Mouse (Mus musculus): ENCODE measurements around the gene Atg10.

Gene Atg10

DNA sequence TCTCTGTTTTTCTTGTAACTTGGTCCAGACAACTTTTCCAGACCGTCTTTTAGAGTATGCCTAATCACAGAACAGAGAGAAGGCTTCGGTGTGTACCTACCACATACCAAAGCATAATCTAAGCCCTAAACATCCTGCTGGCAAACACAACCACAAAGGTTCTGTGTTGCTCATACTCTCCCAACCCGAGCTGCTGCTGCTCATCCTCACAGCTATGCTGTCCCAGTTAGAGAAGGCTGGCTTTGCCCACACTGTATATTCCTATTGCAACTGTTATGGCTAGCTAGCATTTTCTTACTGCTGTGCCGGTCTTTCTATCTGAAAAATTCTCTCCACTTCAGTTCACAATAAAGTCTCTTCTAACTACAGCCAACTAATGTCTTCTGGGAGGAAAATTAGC, 254.8 kb downstream of the Atg10 start:
- in situ Hi-C loops (cut with MboI; ENCODE audit: unreplicated experiment in 2 of 2), result loop anchor here (5.0 to 25.0 kb wide), 7 partner anchors 243 to 733 kb away; partner anchors contain the start of genes Atg10 (in 1 of the 2) and Ssbp2 (in 1 of the 2)

DNA sequence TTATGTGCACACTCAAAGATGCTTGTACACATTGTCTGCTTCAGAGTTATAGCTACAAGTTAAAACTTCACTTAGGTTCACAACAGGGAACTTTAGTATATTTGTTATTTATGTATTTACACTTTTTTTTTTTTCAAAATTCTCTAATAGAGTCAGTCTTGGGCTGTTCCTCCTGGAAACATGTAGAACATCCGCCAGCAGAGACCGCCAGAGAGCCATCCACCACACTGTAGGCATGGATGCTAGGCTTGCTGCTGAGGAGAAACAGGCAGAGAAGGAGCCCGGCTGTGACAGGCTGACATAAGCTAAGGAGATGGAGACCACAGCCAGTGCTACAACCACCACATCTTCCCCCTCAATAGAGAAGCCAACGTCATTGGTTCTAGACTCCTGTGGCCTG, 256.3 kb downstream of the Atg10 start:
- in situ Hi-C loops (cut with MboI; ENCODE audit: unreplicated experiment in 2 of 2), result loop anchor here (5.0 to 25.0 kb wide), 7 partner anchors 245 to 735 kb away; partner anchors contain the start of genes Atg10 (in 1 of the 2) and Ssbp2 (in 1 of the 2)

DNA sequence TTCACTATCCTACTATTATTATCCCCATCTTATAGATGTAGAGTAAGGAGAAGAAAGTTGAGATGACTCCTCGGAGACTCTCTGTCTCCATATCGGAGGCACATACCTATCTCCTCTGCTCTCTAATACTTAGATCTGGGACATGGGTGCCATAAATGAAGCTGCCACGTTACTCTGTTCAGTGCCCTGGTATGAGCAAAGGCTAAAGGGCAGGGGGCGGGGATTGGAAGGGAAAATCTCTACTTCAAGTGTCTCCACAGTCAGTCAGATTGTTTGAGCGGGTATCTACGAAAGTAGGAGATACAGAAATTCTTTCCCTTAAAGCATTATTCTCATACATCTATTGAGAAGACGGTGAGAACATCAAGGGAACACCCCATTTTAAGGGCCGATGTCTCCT, 257.8 kb downstream of the Atg10 start:
- in situ Hi-C loops (cut with MboI; ENCODE audit: unreplicated experiment in 2 of 2), result loop anchor here (5.0 to 25.0 kb wide), 7 partner anchors 246 to 736 kb away; partner anchors contain the start of genes Atg10 (in 1 of the 2) and Ssbp2 (in 1 of the 2)

DNA sequence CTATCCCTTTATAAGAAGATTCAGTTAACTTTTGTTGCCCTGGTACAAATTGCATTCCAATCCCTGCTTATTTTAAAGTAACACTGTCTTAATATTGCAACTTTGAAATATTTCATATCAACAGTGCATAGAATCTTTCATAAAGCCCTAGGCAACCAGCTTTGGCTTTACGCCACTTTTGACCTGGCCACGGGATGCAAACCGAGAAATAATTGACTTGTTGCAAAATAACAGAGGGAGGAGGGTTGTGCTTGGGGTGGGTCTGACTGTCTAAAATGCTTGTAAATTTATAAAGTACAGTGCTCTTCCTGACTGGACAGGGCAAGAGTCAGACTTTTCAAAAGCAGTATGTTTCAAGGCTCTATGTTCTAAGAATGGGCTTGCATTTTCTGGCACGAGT, 259.3 kb downstream of the Atg10 start:
- in situ Hi-C loops (cut with MboI; ENCODE audit: unreplicated experiment in 2 of 2), result loop anchor here (10.0 to 25.0 kb wide), 2 partner anchors 248 to 500 kb away; partner anchors contain the start of genes Atg10 (in 1 of the 2) and Ssbp2 (in 1 of the 2)

DNA sequence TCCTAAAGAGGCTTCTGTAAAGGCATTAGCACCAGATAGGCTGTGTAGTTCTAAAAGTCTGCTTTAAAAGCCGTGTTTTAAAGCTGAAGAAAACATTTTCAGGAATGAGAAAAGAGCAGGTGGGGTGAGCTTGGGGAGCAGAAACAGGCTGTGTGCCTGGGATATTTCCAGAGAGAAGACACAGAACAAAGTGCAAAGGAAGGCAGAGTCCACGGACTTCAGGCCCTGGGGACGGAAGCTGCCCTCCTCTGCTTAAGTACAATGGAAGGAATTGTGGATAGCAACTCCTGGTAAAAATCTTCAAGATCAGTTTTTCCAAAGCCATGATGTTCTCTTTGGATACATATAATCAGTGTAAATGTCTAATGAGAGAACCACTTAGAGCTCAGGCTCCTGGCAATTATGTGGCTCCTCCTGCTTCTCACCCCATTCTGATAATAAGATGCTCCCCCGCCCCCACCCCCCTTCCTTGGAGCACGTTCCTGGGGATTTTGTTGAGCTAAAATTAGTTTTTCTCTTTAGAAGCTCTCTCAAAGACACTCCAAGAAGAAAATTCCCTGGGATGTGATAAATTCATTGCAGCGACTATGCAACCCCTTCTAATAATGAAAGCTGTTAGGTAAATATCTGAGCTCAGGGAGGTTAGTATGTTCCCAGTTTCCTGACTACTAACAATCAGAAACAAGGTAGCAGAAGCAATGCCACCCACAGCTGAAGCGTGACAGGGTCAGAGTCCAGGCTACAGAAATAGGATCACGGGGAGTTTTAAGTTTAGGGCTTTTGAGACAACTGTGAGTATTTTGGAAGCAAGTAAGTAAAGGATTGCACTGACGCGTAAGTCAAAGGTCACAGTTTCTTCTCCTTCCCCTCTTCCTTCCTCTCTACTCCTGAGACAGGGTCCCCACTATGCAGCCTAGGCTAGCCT, 260.7 kb downstream of the Atg10 start:
- in situ Hi-C loops (cut with MboI; ENCODE audit: unreplicated experiment in 2 of 2), result loop anchor here (10.0 to 25.0 kb wide), 2 partner anchors 249 to 502 kb away; partner anchors contain the start of genes Atg10 (in 1 of the 2) and Ssbp2 (in 1 of the 2)

DNA sequence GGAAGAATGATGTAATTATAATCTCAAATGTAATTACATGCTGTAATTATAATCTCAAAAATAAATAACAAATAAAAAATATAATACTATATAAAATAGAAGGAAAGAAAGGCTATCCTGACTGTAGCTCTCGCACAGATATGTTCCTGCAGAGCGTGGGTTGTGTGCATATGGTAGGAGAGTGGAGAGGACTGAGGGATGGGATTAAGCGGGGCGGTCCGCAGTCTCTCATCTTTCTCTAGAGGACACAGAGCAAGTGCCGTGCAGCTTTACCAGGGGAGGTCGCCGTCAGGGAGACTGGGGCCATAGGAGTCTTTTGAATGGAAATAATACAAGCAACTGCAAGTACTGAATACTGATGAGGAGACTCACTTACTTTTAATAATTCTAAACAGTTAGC, 263.2 kb downstream of the Atg10 start:
- in situ Hi-C loops (cut with MboI; ENCODE audit: unreplicated experiment in 2 of 2), result loop anchor here (10.0 to 25.0 kb wide), 2 partner anchors 252 to 504 kb away; partner anchors contain the start of genes Atg10 (in 1 of the 2) and Ssbp2 (in 1 of the 2)

DNA sequence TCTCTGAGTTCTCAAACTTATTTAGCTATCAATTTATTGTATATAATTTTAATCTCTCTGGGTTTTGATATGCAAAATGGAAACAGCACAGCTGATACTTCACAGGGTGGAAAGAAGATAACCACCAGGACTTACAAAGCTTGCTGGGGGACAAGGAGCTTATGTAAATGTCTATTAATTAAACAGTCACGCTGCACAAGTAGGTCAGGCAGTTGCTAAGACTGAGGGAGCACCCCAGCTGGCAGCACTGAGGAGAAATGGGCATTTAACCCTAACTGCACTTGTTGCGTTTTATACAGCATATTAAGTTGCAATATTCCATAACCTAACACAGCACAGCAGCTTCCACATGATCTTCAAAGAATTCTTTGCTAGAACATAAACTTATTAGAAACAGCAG, 264.9 kb downstream of the Atg10 start:
- in situ Hi-C loops (cut with MboI; ENCODE audit: unreplicated experiment in 2 of 2), result loop anchor here in 1 of 2 experiments (25.0 kb wide), 1 partner anchor 253 kb away; the partner anchor contains the start of gene Atg10

DNA sequence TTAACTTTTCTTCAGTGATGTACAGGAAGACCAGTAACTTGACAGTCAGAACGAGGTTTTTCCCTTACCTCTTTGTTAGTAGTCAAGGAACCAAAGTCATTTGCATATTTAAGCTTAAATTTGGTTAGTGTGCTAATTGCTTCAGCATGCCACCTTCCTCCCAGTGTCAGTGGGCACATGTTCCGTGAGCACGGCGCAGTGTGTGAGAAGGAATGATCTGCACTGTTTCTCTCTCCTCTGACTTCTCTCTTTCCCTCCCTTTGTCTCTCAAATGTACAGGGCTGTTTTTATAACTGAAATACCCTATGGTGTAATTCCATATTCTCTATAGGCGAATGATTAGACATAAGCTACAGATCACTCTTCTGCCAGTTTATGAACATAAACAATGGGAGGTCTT, 284.2 kb downstream of the Atg10 start:
- in situ Hi-C loops (cut with MboI; ENCODE audit: unreplicated experiment in 2 of 2), result loop anchor here (5.0 to 25.0 kb wide), 3 partner anchors 918 to 1548 kb away; partner anchors contain the start of gene Fam151b (in 2 of the 2)

DNA sequence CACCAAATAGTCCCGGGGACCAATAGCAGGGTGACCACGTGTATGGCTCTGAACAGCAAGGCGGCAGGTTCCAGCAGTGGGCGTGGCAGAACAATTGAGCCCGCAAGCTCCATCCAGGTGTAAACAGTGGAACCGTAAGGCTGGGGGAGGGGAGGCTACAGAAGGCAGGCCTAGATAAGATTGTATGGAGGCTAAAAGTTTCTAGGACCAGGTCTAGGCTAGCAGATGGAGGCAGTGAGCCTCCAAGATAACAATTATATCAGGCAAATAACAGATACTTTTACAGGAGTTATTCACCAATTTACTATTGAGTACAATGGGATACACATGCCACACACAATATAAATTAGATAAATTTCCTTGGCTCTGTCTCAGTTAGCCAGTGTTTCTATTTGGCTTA, 284.6 kb downstream of the Atg10 start:
- in situ Hi-C loops (cut with MboI; ENCODE audit: unreplicated experiment in 2 of 2), result loop anchor here (5.0 to 25.0 kb wide), 3 partner anchors 918 to 1548 kb away; partner anchors contain the start of gene Fam151b (in 2 of the 2)

DNA sequence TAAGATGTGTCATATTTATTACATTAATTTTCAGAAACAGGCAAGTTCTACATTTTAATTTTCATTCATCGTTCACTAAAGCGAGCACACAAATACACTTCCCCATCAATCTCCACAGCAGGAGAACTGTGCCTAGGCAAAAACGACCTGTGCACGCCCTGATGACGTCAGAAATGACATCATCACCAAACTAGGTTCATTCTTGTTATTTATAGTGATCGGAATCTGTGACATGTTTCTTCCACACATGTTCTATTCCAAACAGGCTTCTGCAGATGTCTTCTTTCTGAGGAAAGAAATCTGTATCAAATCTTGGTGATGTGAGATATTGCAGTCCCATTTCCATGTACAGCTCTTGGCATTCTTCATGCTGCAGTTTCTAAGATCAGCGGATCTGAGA, 287.9 kb downstream of the Atg10 start:
- in situ Hi-C loops (cut with MboI; ENCODE audit: unreplicated experiment in 2 of 2), result loop anchor here (5.0 to 25.0 kb wide), 3 partner anchors 921 to 1551 kb away; partner anchors contain the start of gene Fam151b (in 2 of the 2)

DNA sequence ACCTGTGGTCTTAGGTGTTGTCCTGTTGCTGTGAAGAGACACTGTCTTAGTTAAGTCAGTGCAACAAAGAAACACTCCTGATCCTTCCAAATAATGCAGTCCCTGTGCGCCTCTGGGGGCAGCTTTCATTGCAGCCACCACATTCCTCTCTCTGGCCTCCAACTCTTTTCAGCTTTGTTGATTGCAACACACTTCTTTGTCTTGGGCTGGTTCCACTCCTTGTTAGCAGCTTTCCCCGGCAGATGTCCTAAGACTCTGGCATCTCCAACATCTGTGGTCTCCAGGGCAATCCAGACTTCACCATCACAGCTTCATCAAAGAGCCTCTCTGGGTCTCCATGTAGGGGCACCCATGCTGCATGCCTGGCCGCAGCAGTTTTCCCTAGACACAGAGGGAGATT, 290.5 kb downstream of the Atg10 start:
- in situ Hi-C loops (cut with MboI; ENCODE audit: unreplicated experiment in 2 of 2), result loop anchor here (5.0 to 25.0 kb wide), 3 partner anchors 924 to 1554 kb away; partner anchors contain the start of gene Fam151b (in 2 of the 2)

DNA sequence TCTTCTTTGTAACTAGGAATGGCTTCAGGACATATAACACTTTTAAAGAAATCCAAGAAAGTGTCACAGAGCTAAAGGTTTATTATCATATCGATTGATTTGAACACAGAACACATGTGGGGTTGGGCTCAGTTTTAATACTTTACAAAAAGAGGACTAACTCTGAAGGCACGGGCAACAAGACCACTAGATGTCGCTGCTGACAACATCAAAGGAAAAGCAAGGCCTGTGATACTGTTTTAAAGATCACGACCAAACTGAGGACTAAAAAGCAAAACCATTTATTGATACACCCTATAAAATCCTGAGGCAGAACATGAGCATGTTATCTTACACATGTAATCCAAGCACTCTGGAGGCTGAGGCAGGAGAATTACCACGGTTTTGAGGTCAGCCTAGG, 293.9 kb downstream of the Atg10 start:
- in situ Hi-C loops (cut with MboI; ENCODE audit: unreplicated experiment in 2 of 2), result loop anchor here (5.0 to 25.0 kb wide), 6 partner anchors 875 to 1557 kb away; partner anchors contain the start of genes Fam151b (in 2 of the 2) and Zcchc9 (in 2 of the 2)

DNA sequence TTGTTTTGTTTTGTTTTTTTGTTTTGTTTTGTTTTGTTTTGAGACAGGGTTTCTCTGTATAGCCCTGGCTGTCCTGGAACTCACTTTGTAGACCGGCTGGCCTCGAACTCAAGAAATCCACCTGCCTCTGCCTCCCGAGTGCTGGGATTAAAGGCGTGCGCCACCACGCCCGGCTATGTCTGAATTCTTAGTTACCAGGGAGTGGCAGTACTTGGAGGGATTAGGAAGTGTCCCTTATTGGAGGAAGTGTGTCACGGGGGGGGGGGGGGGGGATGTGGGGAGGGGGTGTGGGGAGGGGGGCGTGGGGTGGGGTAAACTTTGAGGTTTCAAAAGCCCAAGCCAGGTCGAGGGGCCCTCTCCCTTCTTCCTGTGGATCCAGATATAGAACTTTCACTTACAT, 295.5 kb downstream of the Atg10 start:
- in situ Hi-C loops (cut with MboI; ENCODE audit: unreplicated experiment in 2 of 2), result loop anchor here (5.0 to 25.0 kb wide), 5 partner anchors 877 to 1559 kb away; partner anchors contain the start of genes Fam151b (in 2 of the 2) and Zcchc9 (in 2 of the 2)

DNA sequence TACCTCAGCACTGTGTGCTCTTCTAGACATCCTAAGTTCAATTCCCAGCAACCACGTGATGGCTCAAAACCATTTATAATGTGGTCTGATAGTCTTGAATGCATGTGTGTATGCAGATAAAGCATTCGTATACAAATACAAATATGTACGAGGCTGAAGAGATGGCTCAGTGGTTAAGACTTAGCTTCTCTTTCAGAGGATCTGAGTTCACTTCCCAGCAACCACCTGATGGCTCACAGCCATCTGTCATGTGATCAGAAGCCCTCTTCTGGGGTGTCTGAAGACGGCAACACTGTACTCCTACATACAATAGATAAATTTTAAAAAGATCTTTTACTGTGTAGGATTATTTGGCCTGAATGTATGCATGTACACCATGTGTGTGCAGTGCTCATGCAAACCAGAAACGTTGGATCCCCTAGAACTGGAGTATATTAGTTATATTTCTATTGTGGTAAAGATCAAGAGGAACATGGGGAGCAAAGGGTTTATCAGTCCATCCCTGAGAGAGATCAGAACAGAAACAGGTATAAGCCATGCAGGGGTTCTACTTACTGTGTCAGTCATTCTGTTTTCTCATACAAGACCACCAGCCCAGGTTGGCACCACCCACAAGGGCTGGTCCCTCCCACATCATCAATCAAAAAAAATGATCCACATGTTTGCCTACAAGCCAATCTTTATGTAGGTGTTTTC, 296.7 kb downstream of the Atg10 start:
- in situ Hi-C loops (cut with MboI; ENCODE audit: unreplicated experiment in 2 of 2), result loop anchor here (5.0 to 25.0 kb wide), 5 partner anchors 878 to 1560 kb away; partner anchors contain the start of genes Fam151b (in 2 of the 2) and Zcchc9 (in 2 of the 2)

DNA sequence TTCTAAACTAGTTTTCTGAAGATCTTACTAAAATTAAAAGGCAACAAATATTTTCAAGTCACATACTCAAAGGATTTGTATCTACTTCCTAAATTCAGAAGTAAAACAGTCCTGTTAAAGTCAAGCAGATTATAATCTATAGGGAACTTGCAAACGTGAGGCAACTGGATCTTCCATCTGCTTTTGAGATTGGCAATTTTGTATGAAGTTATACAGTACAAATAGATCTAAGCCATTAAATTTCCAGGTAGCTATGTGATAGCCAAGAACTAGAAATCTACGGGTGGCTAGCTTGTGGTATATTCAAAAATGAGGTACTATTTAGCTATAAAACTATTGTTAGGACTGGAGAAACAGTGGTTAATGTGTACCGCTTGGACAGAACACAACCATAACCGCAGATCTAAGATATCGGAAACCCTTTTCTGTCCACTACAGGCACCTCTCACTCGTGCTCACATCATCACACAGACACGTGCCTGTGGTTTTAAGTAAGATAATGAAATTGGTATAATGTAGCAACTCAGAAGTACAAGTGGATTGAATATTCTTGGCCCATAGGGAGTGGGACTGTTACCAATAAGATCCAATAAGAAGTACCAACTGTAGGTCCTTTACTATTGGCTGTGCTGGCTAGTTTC, 297.5 kb downstream of the Atg10 start:
- in situ Hi-C loops (cut with MboI; ENCODE audit: unreplicated experiment in 2 of 2), result loop anchor here (5.0 to 25.0 kb wide), 5 partner anchors 879 to 1561 kb away; partner anchors contain the start of genes Fam151b (in 2 of the 2) and Zcchc9 (in 2 of the 2)

DNA sequence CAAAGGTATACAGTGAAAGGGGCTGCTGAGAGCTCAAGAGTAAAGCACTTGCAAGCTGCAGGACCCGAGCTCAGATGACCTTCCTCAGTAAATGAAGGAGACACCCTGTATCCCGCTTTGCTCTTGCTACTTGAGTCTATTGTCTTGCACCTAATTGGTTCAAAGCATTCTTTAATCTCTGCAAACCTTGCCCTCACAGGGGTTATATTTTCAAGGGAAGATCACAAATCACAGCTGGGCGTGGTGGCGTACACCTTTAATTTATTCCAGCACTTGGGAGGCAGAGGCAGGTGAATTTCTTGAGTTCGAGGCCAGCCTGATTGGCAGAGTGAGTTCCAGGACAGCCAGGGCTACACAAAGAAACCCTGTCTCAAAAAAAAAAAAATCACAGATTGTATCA, 298.6 kb downstream of the Atg10 start:
- in situ Hi-C loops (cut with MboI; ENCODE audit: unreplicated experiment in 2 of 2), result loop anchor here (5.0 to 25.0 kb wide), 5 partner anchors 880 to 1562 kb away; partner anchors contain the start of genes Fam151b (in 2 of the 2) and Zcchc9 (in 2 of the 2)

DNA sequence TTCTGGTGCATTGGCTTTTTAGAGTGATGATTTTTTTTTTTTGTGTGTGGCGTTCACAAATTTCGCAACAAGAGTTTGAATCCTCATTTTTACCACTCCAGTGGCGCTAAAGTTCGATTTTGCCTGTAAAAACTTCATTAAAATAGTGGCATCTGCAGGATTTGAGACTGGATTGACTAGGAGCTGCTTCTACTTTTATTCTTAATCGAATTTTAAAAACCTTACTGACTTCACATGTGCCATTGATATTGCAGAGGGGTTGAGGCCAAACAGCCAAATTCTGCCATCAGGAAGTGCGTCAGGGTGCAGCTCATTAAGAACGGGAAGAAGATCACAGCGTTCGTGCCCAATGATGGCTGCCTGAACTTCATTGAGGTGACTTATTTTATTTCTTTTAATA, 299.7 kb downstream of the Atg10 start:
- in situ Hi-C loops (cut with MboI; ENCODE audit: unreplicated experiment in 2 of 2), result loop anchor here (10.0 kb wide), 2 partner anchors 881 to 1411 kb away; partner anchors contain the start of gene Zcchc9 (in 1 of the 2)

DNA sequence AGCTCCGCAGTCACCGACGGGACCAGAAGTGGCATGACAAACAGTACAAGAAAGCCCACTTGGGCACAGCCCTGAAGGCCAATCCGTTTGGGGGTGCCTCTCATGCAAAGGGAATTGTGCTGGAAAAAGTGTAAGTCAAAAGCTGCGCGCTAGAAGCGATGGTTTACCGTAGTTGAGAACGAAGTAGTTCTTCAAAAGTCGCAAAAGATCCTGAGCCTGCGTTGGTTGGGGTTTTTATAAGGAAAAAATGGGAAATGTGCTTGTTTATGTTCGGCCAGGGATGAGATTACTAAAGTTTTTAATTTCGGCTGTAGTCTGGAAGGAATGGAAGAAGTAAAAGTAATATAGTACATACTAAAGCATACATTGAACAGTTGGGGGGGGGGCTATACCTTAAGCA, 300.2 kb downstream of the Atg10 start:
- in situ Hi-C loops (cut with MboI; ENCODE audit: unreplicated experiment in 2 of 2), result loop anchor here (10.0 kb wide), 2 partner anchors 881 to 1411 kb away; partner anchors contain the start of gene Zcchc9 (in 1 of the 2)
